Mouse (Mus musculus) hindbrain, embryonic 11.5 days (tissue): ENCODE data around the gene Ltb4r1. TPM values are rescaled to one million over a fixed set of nuclear protein-coding genes. Genes with fewer than 3 reads are reported as not detected.

Experiments used
- ATAC-seq: fragments of 200-750 bp; cut with Nextera tagmentation; 2 replicates; pipeline ENCODE4 v1.8.0; 2017; ENCODE audit warnings: mild to moderate bottlenecking, moderate TSS enrichment, moderate library complexity; ENCODE audit not compliant: low FRiP score
- DNase-seq: peaks from one replicate; pipeline ENCODE4 v3.0.0-alpha.2; 2015; ENCODE audit warnings: low spot score
- H3K27ac ChIP-seq: fragments of 300-500 bp; sonication (generic); 2 replicates; pipeline ENCODE4 v1.5.1; 2014; ENCODE audit warnings: mild to moderate bottlenecking, low read depth, low read length
- H3K27me3 ChIP-seq: fragments of 300-500 bp; sonication (generic); 2 replicates; pipeline ENCODE4 v1.6.1; 2014; ENCODE audit warnings: mild to moderate bottlenecking, low read length, moderate library complexity, mixed read lengths; ENCODE audit not compliant: control insufficient read depth, insufficient read depth
- H3K36me3 ChIP-seq: fragments of 300-500 bp; sonication (generic); 2 replicates; pipeline ENCODE4 v1.6.1; 2014; ENCODE audit warnings: mild to moderate bottlenecking, low read length, moderate library complexity, mixed read lengths; ENCODE audit not compliant: control insufficient read depth, insufficient read depth
- H3K4me1 ChIP-seq: fragments of 300-500 bp; sonication (generic); replicated peaks from 2 replicates; pipeline ENCODE4 v1.6.1; 2014; ENCODE audit warnings: low read length, mixed read lengths; ENCODE audit not compliant: control insufficient read depth, insufficient read depth
- H3K4me2 ChIP-seq: fragments of 300-500 bp; sonication (generic); replicated peaks from 2 replicates; pipeline ENCODE4 v1.6.1; 2014; ENCODE audit warnings: mild to moderate bottlenecking, low read depth, low read length
- H3K4me3 ChIP-seq: fragments of 300-500 bp; sonication (generic); 2 replicates; pipeline ENCODE4 v1.5.1; 2014; ENCODE audit warnings: low read depth, low read length
- H3K9ac ChIP-seq: fragments of 300-500 bp; sonication (generic); 2 replicates; pipeline ENCODE4 v1.6.1; 2014; ENCODE audit warnings: low read depth, low read length
- H3K9me3 ChIP-seq: fragments of 300-500 bp; sonication (generic); 2 replicates; pipeline ENCODE4 v1.6.1; 2016; ENCODE audit warnings: low read length; ENCODE audit not compliant: control insufficient read depth
- WGBS: fragments of 180-500 bp; shearing (Covaris S2); extraction: QIAGEN DNeasy Blood & Tissue Kit; methylation state at CpG from one replicate; pipeline ENCODE4 v1.1.7; 2014; 5-methylcytosine and 5-hydroxymethylcytosine counted together
- polyA plus RNA-seq: library from polyadenylated mRNA; unstranded; fragments of >200 nt; fragmentation: Nextera tagmentation; extraction: Ambion mirVana; gene quantifications from 2 replicates; pipeline ENCODE4 v1.2.1, GENCODE M21; 2014

The Ltb4r1 gene
- polyA plus RNA-seq, 1 experiment from 2014 or later, result not detected

DNA sequence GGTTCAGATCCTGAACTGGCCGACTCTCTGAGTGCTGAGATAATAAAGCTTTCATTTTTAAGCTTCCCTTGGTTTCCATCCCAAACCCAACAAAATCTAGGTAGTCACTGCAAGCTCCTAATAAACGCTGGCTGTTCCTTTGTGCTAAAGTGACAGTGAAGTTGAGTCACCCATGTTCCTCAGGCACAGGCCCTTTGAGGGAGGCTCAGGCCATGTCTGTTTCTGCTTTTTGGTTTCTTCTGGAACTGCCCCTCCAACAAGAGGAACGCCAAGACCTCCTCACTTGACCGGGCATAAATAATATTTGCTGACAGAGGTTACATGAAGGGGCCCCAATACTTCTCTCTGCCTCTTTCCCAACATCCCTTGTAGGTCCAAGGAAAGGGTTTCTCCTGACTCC is 30.0 kb upstream of the Ltb4r1 start:
- Histone ChIP-seq H3K4me1 (no peaks in the 10 kb centered on the region), H3K4me2 (no peak overlapping the region), H3K9ac (no peak overlapping the region), H3K9me3 (no peaks in the 10 kb centered on the region), H3K27me3 (no peaks in the 10 kb centered on the region), H3K4me3 (no peak overlapping the region), H3K36me3 (0 out of 2 replicates have a peak, but pooled peaks cover 2% of the 10 kb centered on the region), H3K27ac (no peak overlapping the region)
- ATAC-seq (no peak), DNase-seq (no peak)
- 88% methylated on average over 4 of the region's 4 CpGs for WGBS

GRCm38 (mm10) chr14:55737086-55737687 is 28.6 kb upstream of the Ltb4r1 start:
- ATAC-seq (no peak), DNase-seq (no peak)
- Histone ChIP-seq H3K4me3 (no peak overlapping the region), H3K27ac (no peak overlapping the region), H3K9ac (no peak overlapping the region), H3K4me2 (no peak overlapping the region), H3K36me3 (0 out of 2 replicates have a peak, but pooled peaks cover 2% of the 10 kb centered on the region), H3K4me1 (no peaks in the 10 kb centered on the region), H3K27me3 (no peaks in the 10 kb centered on the region), H3K9me3 (no peaks in the 10 kb centered on the region)
- WGBS, result 88% methylated on average over 9 of the region's 9 CpGs

- peaks cover 3% of the 10 kb centered on the region; the same call in 1 of the 2 replicates for H3K4me1 ChIP-seq
- H3K36me3 ChIP-seq, result 0 out of 2 replicates have a peak, but pooled peaks cover 2% of the 10 kb centered on the region
- DNase-seq, result peak; percentile 92
- H3K9ac ChIP-seq, result no peak overlapping the region
- 16% methylated on average over 10 of the region's 10 CpGs for WGBS
- no peaks in the 10 kb centered on the region for H3K27me3 ChIP-seq
- H3K27ac ChIP-seq, result no peak overlapping the region
- ATAC-seq, result peak; percentile 63; the same call in 1 of the 2 replicates
- no peaks in the 10 kb centered on the region for H3K9me3 ChIP-seq
- H3K4me3 ChIP-seq, result no peak overlapping the region
- no peak overlapping the region for H3K4me2 ChIP-seq
These were observed 22.1 kb upstream of the Ltb4r1 start for GRCm38 (mm10) chr14:55743711-55744110.

DNA sequence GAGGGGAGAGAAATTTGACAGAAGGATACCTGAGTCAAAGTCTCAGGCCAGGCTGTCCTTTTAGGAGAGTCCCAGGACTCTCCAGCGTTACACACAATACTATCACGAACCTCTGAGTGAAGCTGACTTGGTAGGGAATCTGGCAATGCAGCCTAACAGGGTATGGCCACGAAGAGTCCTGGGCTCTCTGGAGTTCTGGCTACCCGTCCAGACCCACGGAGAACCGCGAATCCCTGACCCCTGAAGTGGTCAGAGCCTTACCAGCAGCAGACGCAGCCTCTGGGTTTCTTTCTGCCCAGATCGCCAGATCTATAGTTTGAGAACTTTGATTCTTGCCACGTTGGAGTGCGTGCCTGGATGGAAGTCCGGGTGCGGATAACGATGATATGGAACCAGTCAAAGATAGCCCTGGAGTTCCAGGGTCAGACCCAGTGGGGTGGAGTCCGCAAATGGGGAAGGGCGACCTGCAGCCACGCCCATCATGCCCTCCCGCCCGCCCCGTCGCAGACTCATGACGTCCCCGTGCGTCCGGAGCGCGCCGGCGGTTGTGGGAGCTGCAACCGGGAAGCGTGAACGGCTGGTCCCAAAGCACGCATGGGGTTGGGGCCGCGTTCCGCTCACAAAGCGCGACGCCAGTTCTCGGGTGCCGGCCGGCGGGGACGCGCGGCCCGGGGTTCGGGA is 20.4 kb upstream of the Ltb4r1 start, which contains the start of the genes Dhrs1 and Nop9:
Gene Dhrs1 (minus strand): TSS at position 511 of the 681 bp plus-strand sequence.
Gene Nop9 (plus strand): TSS at position 514 of the 681 bp plus-strand sequence.
- Histone ChIP-seq H3K36me3 (no peaks in the 10 kb centered on the region), H3K4me2 (peak within 1 kb of the TSS; percentile 71), H3K4me1 (peaks cover 3% of the 10 kb centered on the region; the same call in 1 of the 2 replicates), H3K9ac (peak within 1 kb of the TSS; percentile 81), H3K9me3 (no peaks in the 10 kb centered on the region), H3K4me3 (peak within 1 kb of the TSS; percentile 93), H3K27ac (no peak within 1 kb of the TSS), H3K27me3 (no peaks in the 10 kb centered on the region)
- WGBS, result 2% methylated on average over 38 of the region's 48 CpGs
- ATAC-seq, result peak; percentile 83
- peak; percentile 90 for DNase-seq

- H3K27me3 ChIP-seq, result no peaks in the 10 kb centered on the region
- no peaks in the 10 kb centered on the region for H3K36me3 ChIP-seq
- ATAC-seq (no peak; the same call in 1 of the 2 replicates), DNase-seq (no peak)
- peak overlapping the region; percentile 81 for H3K9ac ChIP-seq
- H3K27ac ChIP-seq, result no peak overlapping the region
- under 1% methylated on average over 31 of the region's 31 CpGs for WGBS
- peak overlapping the region; percentile 93 for H3K4me3 ChIP-seq
- H3K4me1 ChIP-seq, result peaks cover 3% of the 10 kb centered on the region; the same call in 1 of the 2 replicates
- peak overlapping the region; percentile 71 for H3K4me2 ChIP-seq
- no peaks in the 10 kb centered on the region for H3K9me3 ChIP-seq
These were observed 19.9 kb upstream of the Ltb4r1 start for GRCm38 (mm10) chr14:55745861-55746237.

GRCm38 (mm10) chr14:55747051-55747847 is 18.5 kb upstream of the Ltb4r1 start:
- Histone ChIP-seq H3K27ac (no peak overlapping the region), H3K4me2 (no peak overlapping the region), H3K9ac (no peak overlapping the region), H3K4me3 (no peak overlapping the region), H3K27me3 (no peaks in the 10 kb centered on the region), H3K36me3 (no peaks in the 10 kb centered on the region), H3K4me1 (peaks cover 3% of the 10 kb centered on the region; the same call in 1 of the 2 replicates), H3K9me3 (no peaks in the 10 kb centered on the region)
- DNase-seq, result no peak
- WGBS, result 90% methylated on average over 10 of the region's 10 CpGs
- no peak for ATAC-seq

DNA sequence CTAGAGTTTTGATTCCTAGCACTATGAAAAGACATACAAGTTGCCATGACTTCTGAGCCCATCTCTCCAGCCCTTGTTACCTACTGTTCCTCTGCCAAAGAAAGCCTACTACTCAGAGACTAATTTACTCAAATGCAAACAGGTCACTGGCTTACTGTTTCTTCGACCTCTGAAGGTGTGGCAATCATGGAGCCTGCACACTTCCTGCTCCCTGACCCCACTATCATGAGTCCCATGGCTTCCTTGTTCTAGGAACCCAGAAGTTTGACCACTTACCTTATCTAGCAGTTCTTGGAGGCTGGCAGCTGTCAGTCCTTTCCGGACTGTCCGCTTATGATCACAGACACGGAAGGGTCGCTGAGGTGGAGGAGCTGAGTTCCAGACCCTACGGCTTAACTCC is 8.2 kb upstream of the Ltb4r1 start:
- Histone ChIP-seq H3K4me3 (no peak overlapping the region), H3K27ac (no peak overlapping the region)

GRCm38 (mm10) chr14:55758363-55758784 is 7.4 kb upstream of the Ltb4r1 start, which contains the start of gene Cideb:
Gene Cideb, minus strand, starts transcription at chr14:55758458.
- Histone ChIP-seq H3K4me2 (no peak within 1 kb of the TSS), H3K4me1 (0 out of 2 replicates have a peak, but pooled peaks cover 5% of the 10 kb centered on the region), H3K36me3 (0 out of 2 replicates have a peak, but pooled peaks cover 9% of the 10 kb centered on the region), H3K9ac (no peak within 1 kb of the TSS), H3K27ac (no peak within 1 kb of the TSS), H3K9me3 (no peaks in the 10 kb centered on the region), H3K4me3 (no peak within 1 kb of the TSS), H3K27me3 (peaks cover 25% of the 10 kb centered on the region)
- peak; percentile 74 for DNase-seq
- no peak for ATAC-seq
- WGBS, result 13% methylated on average over 8 of the region's 8 CpGs

More for the DNA sequence above, 8.2 kb upstream of the Ltb4r1 start:
- Histone ChIP-seq H3K9me3 (no peaks in the 10 kb centered on the region), H3K36me3 (peaks cover 15% of the 10 kb centered on the region; the same call in 1 of the 2 replicates), H3K9ac (no peak overlapping the region), H3K4me1 (0 out of 2 replicates have a peak, but pooled peaks cover 5% of the 10 kb centered on the region), H3K4me2 (no peak overlapping the region), H3K27me3 (peaks cover 17% of the 10 kb centered on the region)
- 92% methylated on average over 6 of the region's 6 CpGs for WGBS
- ATAC-seq, result no peak
- no peak for DNase-seq
